Mouse (Mus musculus) midbrain, postnatal 0 days (tissue): ENCODE results near the gene Dock1. TPM values are rescaled to one million over a fixed set of nuclear protein-coding genes. Genes with fewer than 3 reads are reported as not detected.

Source experiments
- ATAC-seq: fragments of 200-750 bp; cut with Nextera tagmentation; 2 replicates; pipeline ENCODE4 v1.8.0; 2017; ENCODE audit warnings: moderate number of reproducible peaks, mild to moderate bottlenecking, moderate TSS enrichment, moderate library complexity; ENCODE audit not compliant: low FRiP score
- DNase-seq: peaks from one replicate; pipeline ENCODE4 v3.0.0-alpha.2; 2015; ENCODE audit warnings: low spot score
- H3K27ac ChIP-seq: fragments of 300-500 bp; sonication (generic); 2 replicates; pipeline ENCODE4 v1.5.1; 2014; ENCODE audit warnings: low read depth, mild to moderate bottlenecking, low read length, mixed read lengths
- H3K27me3 ChIP-seq: fragments of 300-500 bp; sonication (generic); 2 replicates; pipeline ENCODE4 v1.6.1; 2014; ENCODE audit warnings: low read length, control low read depth, mixed read lengths; ENCODE audit not compliant: insufficient read depth
- H3K36me3 ChIP-seq: fragments of 300-500 bp; sonication (generic); 2 replicates; pipeline ENCODE4 v1.6.1; 2014; ENCODE audit warnings: low read length, control low read depth, mixed read lengths; ENCODE audit not compliant: insufficient read depth
- H3K4me1 ChIP-seq: fragments of 300-500 bp; sonication (generic); 2 replicates; pipeline ENCODE4 v1.6.1; 2014; ENCODE audit warnings: mild to moderate bottlenecking, control low read depth, antibody characterized with exemption, low read length, mixed read lengths; ENCODE audit not compliant: insufficient read depth
- H3K4me2 ChIP-seq: fragments of 300-500 bp; sonication (generic); 2 replicates; pipeline ENCODE4 v1.6.1; 2014; ENCODE audit warnings: low read depth, mild to moderate bottlenecking, low read length, mixed read lengths; ENCODE audit not compliant: poor library complexity, severe bottlenecking
- H3K4me3 ChIP-seq: fragments of 300-500 bp; sonication (generic); 2 replicates; pipeline ENCODE4 v1.5.1; 2014; ENCODE audit warnings: low read depth, mild to moderate bottlenecking, low read length, moderate library complexity
- H3K9ac ChIP-seq: fragments of 300-500 bp; sonication (generic); replicated peaks from 2 replicates; pipeline ENCODE4 v1.6.1; 2014; ENCODE audit warnings: mild to moderate bottlenecking, low read length, moderate library complexity, mixed read lengths; ENCODE audit not compliant: poor library complexity, severe bottlenecking
- H3K9me3 ChIP-seq: fragments of 300-500 bp; sonication (generic); 2 replicates; pipeline ENCODE4 v1.6.1; 2016; ENCODE audit warnings: low read length, control low read depth
- CTCF ChIP-seq: IDR thresholded peaks from 2 replicates; pipeline ENCODE4 v1.5.1; 2016; ENCODE audit warnings: antibody characterized with exemption, mild to moderate bottlenecking
- whole genome bisulfite sequencing: fragments of 180-500 bp; shearing (Covaris S2); extraction: QIAGEN DNeasy Blood & Tissue Kit; methylation state at CpG from one replicate; pipeline ENCODE4 v1.1.7; 2014; 5-methylcytosine and 5-hydroxymethylcytosine counted together
- polyA plus RNA-seq: library from polyadenylated mRNA; unstranded; fragments of >200 nt; fragmentation: Nextera tagmentation; extraction: Ambion mirVana; gene quantifications from 2 replicates; pipeline ENCODE4 v1.2.1, GENCODE M21; 2015
- total RNA-seq: library from RNA; depleted of rRNA; stranded (reverse); fragments of >200 nt; gene quantifications from 2 replicates; pipeline ENCODE4 v1.2.3, GENCODE M21; 2014

Gene Dock1
- total and polyA plus RNA-seq, 2 experiments from 2014 or later = 5.3 to 14.2 TPM

- ATAC-seq (no peak), DNase-seq (no peak)
- H3K4me1 ChIP-seq = no peaks in the 10 kb centered on the region
- no peaks in the 10 kb centered on the region for H3K36me3 ChIP-seq
- H3K4me2 ChIP-seq = no peak overlapping the region
- H3K9me3 ChIP-seq = no peaks in the 10 kb centered on the region
- H3K27me3 ChIP-seq = no peaks in the 10 kb centered on the region
- H3K4me3 ChIP-seq = no peak overlapping the region
- no peak for TF ChIP-seq CTCF
- no peak overlapping the region for H3K9ac ChIP-seq
- no peak overlapping the region for H3K27ac ChIP-seq
- WGBS = 53% methylated on average over 7 of the region's 7 CpGs
Observed at GRCm38 (mm10) chr7:135005964-135006560, 335.6 kb downstream of the Dock1 start.

- WGBS = 91% methylated on average over 2 of the region's 2 CpGs
- H3K9ac ChIP-seq = no peak overlapping the region
- no peaks in the 10 kb centered on the region for H3K4me1 ChIP-seq
- H3K36me3 ChIP-seq = no peaks in the 10 kb centered on the region
- H3K4me3 ChIP-seq = no peak overlapping the region
- DNase-seq = no peak
- no peaks in the 10 kb centered on the region for H3K27me3 ChIP-seq
- H3K9me3 ChIP-seq = no peaks in the 10 kb centered on the region
- ATAC-seq = no peak
- H3K27ac ChIP-seq = no peak overlapping the region
- H3K4me2 ChIP-seq = no peak overlapping the region
- no peak for TF ChIP-seq CTCF
Observed at GRCm38 (mm10) chr7:135008021-135008420, 337.6 kb downstream of the Dock1 start.

GRCm38 (mm10) chr7:135010997-135011396, 340.5 kb downstream of the Dock1 start:
- Histone ChIP-seq H3K4me2 (no peak overlapping the region), H3K27me3 (no peaks in the 10 kb centered on the region), H3K36me3 (no peaks in the 10 kb centered on the region), H3K9me3 (no peaks in the 10 kb centered on the region), H3K9ac (no peak overlapping the region), H3K4me3 (no peak overlapping the region), H3K27ac (no peak overlapping the region), H3K4me1 (no peaks in the 10 kb centered on the region)
- no peak for ATAC-seq
- no peak for DNase-seq
- WGBS = 87% methylated on average over 2 of the region's 2 CpGs
- no peak for TF ChIP-seq CTCF

- no peaks in the 10 kb centered on the region for H3K36me3 ChIP-seq
- ATAC-seq (no peak), DNase-seq (no peak)
- H3K4me3 ChIP-seq = no peak overlapping the region
- TF ChIP-seq CTCF = no peak
- 79% methylated on average over 1 of the region's 1 CpGs for WGBS
- H3K9me3 ChIP-seq = no peaks in the 10 kb centered on the region
- no peaks in the 10 kb centered on the region for H3K27me3 ChIP-seq
- H3K4me1 ChIP-seq = no peaks in the 10 kb centered on the region
- H3K27ac ChIP-seq = no peak overlapping the region; the same call in 1 of the 2 replicates
- H3K9ac ChIP-seq = no peak overlapping the region
- H3K4me2 ChIP-seq = no peak overlapping the region
Observed at GRCm38 (mm10) chr7:135017531-135017930, 347.1 kb downstream of the Dock1 start.

- Histone ChIP-seq H3K36me3 (no peaks in the 10 kb centered on the region), H3K4me2 (no peak overlapping the region), H3K9ac (no peak overlapping the region), H3K9me3 (no peaks in the 10 kb centered on the region), H3K27me3 (no peaks in the 10 kb centered on the region), H3K4me1 (no peaks in the 10 kb centered on the region), H3K4me3 (no peak overlapping the region), H3K27ac (no peak overlapping the region)
- ATAC-seq (no peak), DNase-seq (no peak)
- TF ChIP-seq CTCF = no peak
- 67% methylated on average over 7 of the region's 7 CpGs for WGBS
Observed at GRCm38 (mm10) chr7:135020762-135021161, 350.3 kb downstream of the Dock1 start.

GRCm38 (mm10) chr7:135021544-135022100, 351.2 kb downstream of the Dock1 start:
- Histone ChIP-seq H3K36me3 (no peaks in the 10 kb centered on the region), H3K27me3 (no peaks in the 10 kb centered on the region), H3K4me2 (no peak overlapping the region), H3K9me3 (no peaks in the 10 kb centered on the region), H3K27ac (no peak overlapping the region), H3K9ac (no peak overlapping the region), H3K4me1 (no peaks in the 10 kb centered on the region), H3K4me3 (no peak overlapping the region)
- no peak for DNase-seq
- 71% methylated on average over 9 of the region's 9 CpGs for WGBS
- no peak for ATAC-seq
- no peak for TF ChIP-seq CTCF
